Mouse (Mus musculus) G1E-ER4 (cell line): ENCODE data around the gene Cecr2. TPM values are rescaled to one million over a fixed set of nuclear protein-coding genes. Genes with fewer than 3 reads are reported as not detected.

Experiments
- GATA1 ChIP-seq: IDR thresholded peaks from one replicate; pipeline ENCODE4 v1.8.0; 2012; ENCODE audit warnings: low read length, inconsistent platforms
- polyA plus RNA-seq: library from polyadenylated mRNA; stranded (reverse); fragments of >175 nt; gene quantifications from 2 replicates; pipeline ENCODE4 v1.2.3, GENCODE M21; 2012

The Cecr2 gene
- polyA plus RNA-seq, 1 experiment = 34.2 TPM

DNA sequence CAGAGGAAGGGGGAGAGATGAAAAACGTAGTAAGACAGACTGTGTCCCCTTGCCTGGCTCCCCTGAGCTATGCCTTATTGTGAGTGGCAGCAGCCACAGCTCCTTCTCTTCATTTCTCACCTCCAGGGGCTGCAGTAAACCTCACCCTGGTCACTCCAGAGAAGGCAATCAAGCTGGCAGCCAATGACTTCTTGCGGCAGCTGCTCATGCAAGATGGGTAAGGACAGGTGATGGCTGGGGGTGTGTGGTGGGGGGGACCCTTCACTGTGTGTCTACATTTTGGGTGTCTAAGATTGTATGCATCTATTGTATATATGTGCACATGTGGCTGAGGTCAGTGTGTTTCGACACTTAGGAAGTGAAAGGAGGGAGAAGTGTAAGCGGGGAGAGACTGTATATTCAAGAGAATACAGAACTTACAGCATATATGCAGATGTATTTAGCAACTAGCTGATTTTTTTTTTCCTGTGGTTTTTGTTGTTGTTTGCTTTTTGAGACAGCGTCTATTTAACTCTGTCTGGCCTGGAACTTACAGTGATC lies 122.0 kb downstream of the Cecr2 start:
- no peak for TF ChIP-seq GATA1

DNA sequence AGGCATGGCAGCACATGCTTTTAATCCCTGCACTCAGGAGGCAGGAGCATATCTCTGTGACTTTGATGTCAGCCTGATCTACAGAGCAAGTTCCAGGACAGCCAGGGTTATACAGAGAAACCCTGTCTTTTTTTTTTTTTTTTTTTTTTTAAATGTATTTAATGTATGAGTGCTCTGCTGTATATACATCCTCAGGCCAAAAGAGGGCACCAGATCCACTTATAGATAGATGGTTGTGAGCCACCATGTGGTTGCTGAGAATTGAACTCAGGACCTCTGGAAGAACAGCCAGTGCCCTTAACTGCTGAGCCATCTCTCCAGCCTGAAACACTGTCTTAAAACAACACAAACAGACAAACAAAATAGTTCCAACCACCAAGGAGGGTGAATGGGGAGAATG lies 122.7 kb downstream of the Cecr2 start:
- TF ChIP-seq GATA1 = no peak

DNA sequence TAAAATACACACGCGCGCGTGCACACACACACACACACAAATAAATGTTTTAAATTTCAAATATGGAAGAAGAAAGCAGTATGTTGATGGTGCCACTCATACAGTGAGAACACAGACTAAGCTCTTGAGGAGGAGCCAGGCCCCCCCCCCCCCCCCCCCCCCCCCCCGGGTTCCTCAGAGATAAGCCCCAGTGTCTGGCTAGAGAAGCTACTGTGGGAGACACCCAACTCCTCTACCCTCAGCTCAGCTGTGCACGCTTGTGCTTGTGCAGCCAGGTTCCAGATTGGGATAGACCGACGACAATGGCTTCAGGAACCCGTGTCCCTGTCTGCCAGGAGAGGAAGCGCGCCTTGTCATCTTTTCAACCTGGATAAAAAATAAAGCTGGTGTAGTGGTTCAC lies 124.0 kb downstream of the Cecr2 start:
- no peak for TF ChIP-seq GATA1

DNA sequence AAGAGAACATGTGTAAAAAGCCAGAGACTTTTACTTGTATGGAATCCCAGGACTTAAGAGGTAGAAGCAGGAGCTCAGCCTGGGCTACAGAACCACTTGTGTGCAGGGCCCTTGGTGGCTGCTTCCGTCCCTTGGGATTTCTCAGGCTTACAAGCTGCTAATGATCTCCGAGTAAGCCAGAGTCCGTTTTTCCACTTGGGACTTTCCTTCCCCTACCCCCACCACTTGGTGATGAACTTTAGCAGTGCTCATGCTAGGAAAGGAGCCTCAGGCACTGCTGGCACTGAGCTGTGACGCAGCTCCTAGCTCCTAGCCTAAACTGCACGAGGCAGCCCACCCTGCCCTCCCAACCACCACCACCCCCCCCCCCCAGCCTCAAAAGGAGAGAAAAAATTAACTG lies 124.5 kb downstream of the Cecr2 start:
- TF ChIP-seq GATA1 = no peak

DNA sequence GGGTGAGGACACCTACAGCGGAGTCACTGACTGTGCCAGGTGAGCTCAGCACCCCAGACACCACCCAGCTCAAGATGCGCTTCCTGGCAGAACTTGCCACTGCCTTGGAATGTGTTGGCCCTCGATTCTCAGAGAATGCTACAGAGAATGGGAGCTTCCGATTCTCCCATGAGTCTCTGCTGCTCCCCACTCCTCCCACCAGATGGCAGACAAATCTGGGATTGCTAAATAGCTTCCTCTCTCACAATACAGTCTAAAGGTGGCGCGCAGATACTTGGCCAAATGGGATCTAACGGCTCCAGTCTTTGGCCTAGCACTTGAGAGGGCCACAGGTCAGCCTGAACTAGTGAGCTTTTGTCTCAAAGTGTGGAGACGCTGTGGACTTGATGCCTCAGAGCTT lies 126.8 kb downstream of the Cecr2 start:
- no peak for TF ChIP-seq GATA1

DNA sequence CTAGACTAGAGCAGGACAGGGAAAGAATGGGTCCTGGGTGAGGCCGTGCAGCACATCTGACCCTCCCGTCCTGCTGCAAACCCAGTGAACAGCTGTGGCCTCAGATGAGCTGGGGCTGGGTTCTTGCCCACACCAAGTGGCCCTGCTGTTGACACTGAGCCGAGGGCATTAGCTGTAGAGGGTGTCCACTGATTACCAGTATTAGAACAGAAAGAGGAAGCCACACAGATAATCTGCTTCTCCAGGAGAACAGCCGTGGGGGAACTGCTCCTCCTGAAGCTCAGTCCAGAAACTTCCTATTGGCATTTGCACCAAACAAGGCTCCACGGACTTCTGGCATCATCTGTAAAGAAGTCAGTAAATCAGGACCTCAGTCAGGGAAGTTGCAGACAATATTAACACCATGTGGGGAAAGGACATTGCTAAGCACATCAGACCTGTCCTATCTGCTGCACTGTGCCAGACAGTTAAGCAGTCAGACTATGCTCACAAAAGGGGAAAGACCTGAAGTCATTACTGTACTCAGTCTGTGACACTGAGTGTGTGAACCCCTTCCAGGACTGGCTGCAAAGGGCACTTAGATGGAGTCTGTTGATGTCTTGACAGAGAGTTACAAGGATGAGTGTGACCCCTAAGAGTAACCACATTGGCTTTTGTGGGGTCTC lies 129.4 kb downstream of the Cecr2 start:
- TF ChIP-seq GATA1 = no peak

DNA sequence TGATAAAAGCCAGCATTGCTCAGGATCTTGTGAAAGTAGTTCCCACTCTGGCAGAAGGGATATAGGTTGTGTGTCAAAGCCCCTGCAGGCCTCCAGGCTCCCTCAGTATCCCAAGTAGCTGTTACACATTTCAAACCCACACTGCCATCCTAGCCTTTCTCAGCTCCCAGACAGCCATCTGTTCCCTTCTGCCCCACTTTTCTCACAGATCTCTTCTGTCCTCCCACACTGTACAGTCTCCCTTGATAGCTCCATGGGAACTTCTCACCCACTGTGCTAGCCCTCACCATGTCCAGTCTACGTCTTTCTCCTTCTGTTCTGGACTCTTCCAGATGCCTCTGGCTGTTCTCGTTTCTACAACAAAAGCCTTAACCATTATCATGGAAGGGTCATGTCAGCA lies 129.9 kb downstream of the Cecr2 start:
- TF ChIP-seq GATA1 = no peak

DNA sequence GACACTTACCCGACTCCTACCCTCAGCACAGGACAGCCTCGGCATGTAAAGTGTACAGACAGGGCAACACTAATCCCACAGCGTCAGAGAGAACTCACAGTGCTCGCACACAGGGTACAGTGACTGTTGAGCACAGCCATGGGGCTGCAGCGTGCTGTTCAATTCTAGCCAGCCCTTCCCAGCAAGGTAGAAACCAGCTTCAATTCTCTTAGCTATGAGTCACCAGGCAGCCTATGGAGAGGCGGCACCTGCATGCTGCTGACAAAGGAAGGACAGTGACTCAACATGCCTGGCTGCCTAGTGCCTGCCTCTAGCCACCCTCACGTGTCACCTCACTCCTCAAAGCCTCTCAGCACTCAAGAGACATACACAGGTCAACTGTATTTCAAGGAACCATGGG lies 131.8 kb downstream of the Cecr2 start:
- TF ChIP-seq GATA1 = no peak

DNA sequence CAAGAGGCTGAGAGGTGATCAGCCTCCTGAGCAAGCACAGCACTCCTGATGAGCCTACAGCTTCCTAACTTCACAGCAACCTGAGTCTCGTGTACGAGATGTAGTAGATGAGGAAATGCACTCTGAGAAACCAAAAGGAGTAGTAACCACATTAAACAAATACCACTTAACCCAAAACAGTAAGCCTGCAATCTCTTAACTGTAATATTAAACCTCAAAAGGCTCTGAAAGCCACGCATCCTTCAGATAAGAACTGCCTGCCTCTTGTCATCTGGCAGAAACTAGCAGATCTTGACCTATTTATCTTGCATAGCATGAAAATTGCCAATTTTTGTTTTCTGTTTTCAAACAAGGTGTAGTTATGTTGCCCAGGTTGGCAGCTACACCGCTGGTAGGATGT lies 132.7 kb downstream of the Cecr2 start:
- no peak for TF ChIP-seq GATA1

DNA sequence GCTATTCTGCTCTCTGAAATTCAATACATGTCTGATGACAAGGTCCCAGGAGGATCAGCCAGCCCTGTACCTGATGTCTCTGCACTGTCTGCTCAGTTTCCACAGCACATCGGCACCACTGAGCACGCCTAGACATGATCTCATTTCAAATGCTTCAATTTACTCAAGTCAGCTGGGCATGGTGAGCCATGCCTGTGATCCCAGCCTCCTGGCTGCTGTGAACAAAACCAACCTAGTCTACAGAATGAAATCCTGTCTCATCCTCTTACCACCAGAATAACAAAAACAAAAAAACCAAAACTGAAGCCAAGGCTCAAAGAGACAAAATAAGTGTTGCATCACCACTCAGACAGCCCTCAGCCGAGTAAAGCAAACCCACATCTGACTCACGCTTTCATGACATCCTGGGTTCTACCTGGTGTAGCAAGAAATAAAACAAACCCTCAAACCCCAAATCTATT lies 133.4 kb downstream of the Cecr2 start:
- TF ChIP-seq GATA1 = no peak

DNA sequence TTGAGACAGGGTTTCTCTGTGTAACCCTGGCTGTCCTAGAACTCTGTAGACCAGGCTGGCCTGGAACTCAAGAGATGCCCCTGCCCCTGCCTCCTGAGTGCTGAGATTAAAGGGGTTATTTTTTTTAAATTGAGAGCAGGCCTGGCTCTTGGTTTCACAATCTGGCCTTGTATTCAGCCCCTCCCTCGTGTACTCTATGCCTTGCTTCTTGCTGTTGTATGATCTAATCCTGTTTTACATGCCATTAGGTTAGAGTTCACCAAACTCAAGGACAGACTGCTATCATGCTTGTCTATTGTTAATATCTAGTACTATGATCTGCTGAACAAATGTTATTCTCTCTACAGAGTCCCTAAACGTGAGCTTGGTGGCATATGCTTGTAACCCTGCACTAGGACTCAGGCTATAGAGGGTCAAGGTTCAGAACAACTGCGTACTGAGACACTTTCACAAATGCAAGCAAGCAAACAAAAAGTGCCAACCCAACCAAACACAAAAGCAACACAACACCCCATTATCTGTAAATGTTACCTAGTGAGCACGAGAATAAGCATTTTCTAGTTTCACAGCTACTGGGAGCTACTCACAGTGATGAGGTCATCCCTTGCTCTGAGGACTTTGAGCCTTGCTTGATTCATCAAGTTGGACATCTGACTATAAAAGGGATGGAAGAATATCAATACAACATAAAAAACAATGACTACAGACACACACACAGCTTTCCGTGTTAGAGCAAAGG lies 141.0 kb downstream of the Cecr2 start:
- no peak for TF ChIP-seq GATA1

DNA sequence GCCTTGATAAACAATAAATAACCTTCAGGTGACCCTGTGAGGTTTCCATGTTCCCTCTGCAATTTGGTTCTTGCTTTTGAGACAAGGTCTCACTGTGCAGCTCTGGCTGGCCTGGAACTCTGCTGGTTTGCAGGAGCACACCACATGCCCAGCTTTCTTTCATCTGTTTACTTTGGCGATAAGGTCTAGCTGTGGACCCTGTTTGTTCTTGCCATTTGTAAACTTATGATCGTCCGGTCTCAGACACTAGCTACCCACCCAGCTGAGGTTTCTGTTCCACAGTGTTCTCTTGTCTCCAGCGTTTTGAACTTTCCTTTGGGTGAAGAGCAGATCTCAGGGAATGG lies 141.5 kb downstream of the Cecr2 start:
- TF ChIP-seq GATA1 = no peak

DNA sequence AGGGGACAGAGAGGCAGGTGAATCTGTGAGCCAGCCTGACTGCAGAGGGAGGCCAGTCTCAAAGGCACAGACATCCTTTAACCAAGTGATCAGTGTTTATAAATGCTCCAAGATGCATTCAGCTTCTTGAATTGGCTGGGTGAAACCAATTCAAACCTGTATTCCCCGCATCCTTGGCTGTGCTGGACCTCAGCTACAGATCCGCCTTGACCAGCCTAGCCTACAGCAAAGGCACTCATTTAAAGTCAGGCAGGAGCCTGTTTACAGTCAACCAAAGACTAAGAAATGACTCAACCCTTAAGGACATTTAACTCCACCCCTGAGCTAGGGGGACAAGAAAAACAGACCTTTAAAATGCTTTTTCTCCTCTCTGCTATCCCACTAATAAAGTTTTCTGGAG lies 153.1 kb downstream of the Cecr2 start:
- TF ChIP-seq GATA1 = no peak

DNA sequence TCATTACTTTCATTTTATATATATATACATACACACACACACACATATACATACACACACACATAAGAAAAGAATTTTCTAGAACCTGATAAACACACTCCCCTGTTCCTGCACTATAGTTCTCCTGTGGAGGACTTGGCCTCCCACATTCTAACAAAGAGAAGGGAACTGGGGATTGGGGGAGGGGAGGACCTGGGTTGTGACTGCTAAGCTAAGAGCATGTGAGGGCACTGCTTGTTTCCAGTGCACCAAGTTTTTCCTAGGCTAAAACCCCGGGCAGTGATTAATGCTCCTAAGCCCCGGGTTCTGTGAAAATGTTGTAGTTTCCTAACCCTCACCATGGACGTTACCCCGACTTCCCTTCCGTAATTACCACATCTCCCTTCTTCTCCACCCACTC lies 154.0 kb downstream of the Cecr2 start:
- TF ChIP-seq GATA1 = no peak

Other genes with a start within 250 kb of the Cecr2 start
- gene Il17ra, start 203.1 kb upstream of the Cecr2 start, polyA plus RNA-seq = 12.1 and 15.9 TPM in 2 replicates
- not detected in 2 replicates for gene Tmem121b, start 172.6 kb upstream of the Cecr2 start, polyA plus RNA-seq
- 17.4 and 19.6 TPM in 2 replicates for gene Hdhd5, start 135.1 kb upstream of the Cecr2 start, polyA plus RNA-seq
- 0.25 and 0.36 TPM in 2 replicates for gene Slc25a18, start 107.2 kb downstream of the Cecr2 start, polyA plus RNA-seq
- 55.8 and 65.1 TPM in 2 replicates for gene Atp6v1e1, start 156.4 kb downstream of the Cecr2 start, polyA plus RNA-seq
- 513 and 679 TPM in 2 replicates for gene Bcl2l13, start 169.8 kb downstream of the Cecr2 start, polyA plus RNA-seq